Mouse (Mus musculus): Measurements from ENCODE around the gene Scn5a.

DNA sequence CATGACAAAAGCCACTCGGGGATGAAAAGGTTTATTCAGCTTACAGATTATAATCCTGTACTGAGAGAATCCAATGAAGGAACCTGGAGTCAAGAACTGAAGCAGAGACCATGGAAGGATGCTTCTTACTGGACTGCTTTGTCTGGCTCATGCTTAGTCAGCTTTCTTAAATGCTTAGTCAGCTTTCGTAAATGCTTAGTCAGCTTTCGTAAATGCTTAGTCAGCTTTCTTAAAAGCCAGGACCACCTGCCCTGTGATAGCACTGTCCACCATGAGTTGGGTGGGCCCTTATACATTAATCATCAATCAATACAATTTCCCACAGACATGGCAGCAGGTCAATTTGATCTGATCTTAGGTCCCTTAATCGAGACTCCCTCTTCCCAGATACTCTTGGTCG, 28.1 kb upstream of the Scn5a start:
- TF ChIP-seq EP300 (IDR thresholded peaks at IDR 0.05; ENCODE audit: insufficient read depth, low read depth, low read length) = no peak
- no peak for TF ChIP-seq CTCF (IDR thresholded peaks at IDR 0.05; ENCODE audit: low read depth, low read length)
- no peak for TF ChIP-seq POLR2A (IDR thresholded peaks at IDR 0.05; ENCODE audit: insufficient read depth, low read length)
